Mouse (Mus musculus): ENCODE data around the gene Myzap.

- no peak for TF ChIP-seq CTCF (IDR thresholded peaks at IDR 0.05; ENCODE audit: borderline replicate concordance, insufficient read depth, low read depth, low read length)
- no peak for TF ChIP-seq POLR2A (IDR thresholded peaks at IDR 0.05; ENCODE audit: borderline replicate concordance, insufficient read depth, low read length)
These were observed 116.6 kb downstream of the Myzap start for GRCm38 (mm10) chr9:71475536-71475935.

Measured in cerebellum, adult 2 months (tissue).